Mouse (Mus musculus) heart, adult 2 months (tissue): ENCODE measurements around the gene Oaz2.

Experiments
- CTCF ChIP-seq: fragments of 200-600 bp; IDR thresholded peaks from 2 replicates; pipeline ENCODE4 v1.8.1; 2022; ENCODE audit warnings: antibody characterized with exemption, mild to moderate bottlenecking, moderate library complexity
- POLR2A ChIP-seq: fragments of 200-500 bp; IDR thresholded peaks from 2 replicates; pipeline ENCODE4 v1.6.1; 2011; ENCODE audit warnings: mild to moderate bottlenecking, low read depth, low read length, control low read depth; ENCODE audit not compliant: insufficient read depth

DNA sequence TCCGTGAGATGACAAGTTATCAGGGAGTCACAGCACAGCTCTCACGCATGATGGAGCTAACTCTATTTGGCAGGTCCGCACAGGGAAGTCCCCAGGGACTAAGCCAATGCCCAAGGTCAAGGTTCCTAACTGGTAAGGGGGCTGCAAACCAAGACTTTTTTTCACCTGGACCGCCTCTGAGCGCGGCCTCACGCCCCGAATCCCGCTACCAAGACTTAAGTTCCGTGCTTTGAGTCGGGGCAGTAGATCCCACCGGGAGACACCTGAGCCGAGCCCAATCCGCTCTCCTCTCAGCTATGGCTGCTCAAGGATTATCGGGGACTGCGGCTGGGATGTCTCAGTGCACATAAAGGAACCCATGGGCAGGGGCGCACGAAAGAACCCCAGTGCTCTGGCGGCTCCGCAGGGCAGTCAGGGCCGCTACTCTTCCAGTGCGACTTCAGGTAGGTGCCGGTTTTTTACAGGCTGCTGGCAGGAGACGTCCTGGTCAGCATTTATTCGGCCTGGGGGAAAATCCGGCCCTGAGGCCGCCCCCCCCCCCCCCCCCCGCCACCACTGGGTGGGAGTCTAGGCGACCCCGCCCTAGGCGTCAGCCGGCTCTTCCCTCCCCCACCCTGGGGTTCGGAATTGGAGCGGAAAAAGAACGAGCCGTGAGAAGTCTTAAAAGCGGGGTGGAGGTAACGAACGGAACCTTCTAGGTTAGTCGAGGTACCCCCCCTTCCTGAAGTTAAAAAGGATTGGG is 38.6 kb upstream of the Oaz2 start, which contains the start of gene Rbpms2:
- TF ChIP-seq CTCF (no peak), POLR2A (0 out of 2 replicates have a peak, but pooled peaks have one; percentile 15)
